Mouse (Mus musculus) embryonic facial prominence, embryonic 10.5 days (tissue): ENCODE measurements around the gene Irgm2. TPM values are rescaled to one million over a fixed set of nuclear protein-coding genes. Genes with fewer than 3 reads are reported as not detected.
"Not testable (repeated sequence)": the region's sequence is repeated elsewhere in the genome, so short reads cannot be mapped to it uniquely, and the experiment has no call there.

Source experiments
- DNase-seq: peaks from one replicate; pipeline ENCODE4 v3.0.0-alpha.2; 2017; ENCODE audit warnings: low spot score
- H3K27ac ChIP-seq: fragments of 300-500 bp; sonication (generic); replicated peaks from 2 replicates; pipeline ENCODE4 v1.5.1; 2016; ENCODE audit warnings: mild to moderate bottlenecking
- H3K27me3 ChIP-seq: fragments of 300-500 bp; sonication (generic); replicated peaks from 2 replicates; pipeline ENCODE4 v1.6.1; 2016; ENCODE audit warnings: low read depth, mild to moderate bottlenecking; ENCODE audit not compliant: poor library complexity, severe bottlenecking
- H3K36me3 ChIP-seq: fragments of 300-500 bp; sonication (generic); replicated peaks from 2 replicates; pipeline ENCODE4 v1.6.1; 2016; ENCODE audit warnings: mild to moderate bottlenecking, moderate library complexity
- H3K4me1 ChIP-seq: fragments of 300-500 bp; sonication (generic); 2 replicates; pipeline ENCODE4 v1.6.1; 2016
- H3K4me3 ChIP-seq: fragments of 300-500 bp; sonication (generic); 2 replicates; pipeline ENCODE4 v1.5.1; 2016; ENCODE audit warnings: mild to moderate bottlenecking, moderate library complexity
- H3K9me3 ChIP-seq: fragments of 300-500 bp; sonication (generic); 2 replicates; pipeline ENCODE4 v1.6.1; 2016; ENCODE audit warnings: mild to moderate bottlenecking
- WGBS: fragments of 180-500 bp; shearing (Covaris S2); methylation state at CpG from one replicate; pipeline ENCODE4 v1.1.7; 2016; 5-methylcytosine and 5-hydroxymethylcytosine counted together
- polyA plus RNA-seq: library from polyadenylated mRNA; unstranded; fragments of >200 nt; fragmentation: Nextera tagmentation; extraction: Ambion mirVana; gene quantifications from 2 replicates; pipeline ENCODE4 v1.2.1, GENCODE M21; 2016

Gene Irgm2
- 0.54 and 0.58 TPM in 2 replicates for polyA plus RNA-seq

DNA sequence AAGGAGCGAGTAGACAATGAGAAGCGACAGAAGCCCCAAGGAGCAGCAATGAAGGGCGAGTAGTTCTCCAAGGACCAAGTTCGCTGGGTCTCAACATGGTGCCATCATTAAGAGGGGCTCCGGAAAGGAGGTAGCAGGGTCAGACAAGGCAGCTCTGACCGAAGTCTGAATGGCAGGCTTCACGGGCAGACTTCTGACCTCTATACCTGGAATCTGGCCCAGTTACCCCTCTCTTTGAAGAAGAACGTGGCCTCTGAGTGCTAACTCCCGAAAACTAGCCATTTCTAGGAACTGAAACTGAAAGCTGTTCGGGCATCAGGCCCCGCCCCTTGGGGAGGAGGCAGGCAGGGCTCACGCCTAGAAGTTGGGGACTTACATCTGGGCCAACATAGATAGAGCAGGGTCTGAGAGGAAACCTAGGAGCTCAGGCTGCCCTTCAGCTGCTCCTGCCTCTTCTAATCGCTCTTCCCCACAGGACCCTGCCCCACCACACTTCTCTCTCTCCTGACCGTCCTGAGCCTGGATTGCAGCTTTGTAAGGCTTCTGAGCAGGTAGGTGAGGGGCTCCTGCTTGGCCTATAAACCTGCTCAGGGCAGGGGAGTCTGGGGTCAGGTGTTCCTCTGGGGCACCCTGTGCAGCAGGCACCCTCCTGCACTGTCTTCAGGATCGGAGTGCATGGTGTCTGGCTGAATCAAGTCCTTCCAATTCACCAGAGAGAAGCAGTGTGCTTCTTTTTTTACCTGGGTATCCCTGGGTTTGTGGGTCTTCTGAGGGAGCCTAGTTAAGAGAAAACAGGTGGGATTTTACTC lies at the start of gene Irgm2, which contains the start of gene Igtp:
Gene Irgm2, plus strand, starts transcription at position 390 of the 809 bp plus-strand sequence.
Gene Igtp, plus strand, starts transcription at position 328 of the 809 bp plus-strand sequence.
- H3K27me3 ChIP-seq, H3K9me3 ChIP-seq, H3K36me3 ChIP-seq: not testable (repeated sequence)
- peak; percentile 53 for DNase-seq
- Histone ChIP-seq H3K4me3 (peak within 1 kb of the TSS; percentile 62), H3K27ac (peak within 1 kb of the TSS; percentile 69), H3K4me1 (peaks cover 11% of the 10 kb centered on the region; the same call in 1 of the 2 replicates)
- WGBS, result 8% methylated on average over 15 of the region's 15 CpGs

DNA sequence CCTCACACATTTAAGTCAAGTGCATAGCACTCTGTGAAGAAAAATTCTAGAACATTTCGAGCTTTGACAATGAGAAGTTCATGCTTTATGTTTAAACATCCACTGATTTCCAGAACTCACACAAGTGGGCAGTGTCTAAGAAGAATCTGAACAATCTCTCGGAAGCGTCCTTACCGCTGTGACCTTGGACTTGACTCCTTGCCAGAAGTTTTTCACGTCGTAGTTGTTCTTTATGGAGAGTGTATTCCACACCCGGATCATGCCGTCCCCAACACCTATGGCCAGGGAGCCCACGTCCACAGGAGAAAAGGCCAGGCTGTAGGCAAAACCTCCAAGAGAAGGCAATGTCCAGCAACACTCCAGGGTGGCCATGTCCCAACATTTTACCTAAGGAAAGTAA lies 44.0 kb upstream of the Irgm2 start:
- Histone ChIP-seq H3K27me3 (no peaks in the 10 kb centered on the region), H3K9me3 (no peaks in the 10 kb centered on the region), H3K4me3 (no peak overlapping the region), H3K36me3 (peaks cover 98% of the 10 kb centered on the region), H3K27ac (no peak overlapping the region), H3K4me1 (no peaks in the 10 kb centered on the region)
- 94% methylated on average over 9 of the region's 9 CpGs for WGBS
- DNase-seq, result no peak

DNA sequence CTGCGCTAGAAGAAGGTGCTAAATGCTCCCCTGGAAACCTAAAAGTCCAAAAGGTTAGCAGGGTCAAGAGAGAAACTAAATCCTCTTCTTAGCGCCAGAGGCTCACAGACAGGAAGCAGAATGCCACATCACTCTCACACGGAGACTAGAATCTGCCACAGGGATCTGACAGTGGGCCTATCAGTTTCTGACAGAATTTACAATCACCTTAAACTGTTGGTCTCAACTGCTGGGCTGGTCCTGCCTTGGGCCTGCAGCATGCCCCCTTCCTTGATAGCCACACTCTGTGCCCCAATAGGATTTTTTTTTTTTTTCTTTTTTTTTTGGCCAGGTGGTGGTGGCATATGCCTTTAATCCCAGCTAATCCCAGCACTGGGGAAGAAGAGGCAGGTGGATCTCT lies 42.5 kb upstream of the Irgm2 start:
- Histone ChIP-seq H3K4me1 (no peaks in the 10 kb centered on the region), H3K27me3 (no peaks in the 10 kb centered on the region), H3K36me3 (peaks cover 98% of the 10 kb centered on the region), H3K9me3 (no peaks in the 10 kb centered on the region), H3K4me3 (no peak overlapping the region), H3K27ac (no peak overlapping the region)
- 89% methylated on average over 3 of the region's 3 CpGs for WGBS
- DNase-seq, result no peak

DNA sequence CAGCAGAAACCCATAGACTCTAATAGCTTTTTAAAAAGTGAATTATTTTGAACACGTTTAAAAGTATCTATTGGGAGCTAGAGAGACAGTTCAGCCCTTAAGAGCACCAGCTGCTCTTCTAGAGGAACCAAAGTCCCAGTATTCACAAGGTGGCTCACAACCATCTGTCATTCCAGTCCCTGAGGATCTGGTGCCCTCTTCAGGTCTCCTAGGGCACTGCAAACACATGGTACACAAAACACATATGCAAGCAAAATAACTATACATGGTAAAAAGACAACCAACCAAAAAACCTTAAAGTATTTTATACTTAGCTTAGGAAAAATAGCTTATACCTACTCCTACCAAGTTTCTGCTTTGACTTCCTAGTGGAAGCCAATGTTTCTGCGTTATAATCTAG lies 34.3 kb upstream of the Irgm2 start:
- H3K27ac ChIP-seq, result no peak overlapping the region
- DNase-seq, result no peak
- peaks cover 10% of the 10 kb centered on the region for H3K4me1 ChIP-seq
- H3K4me3 ChIP-seq, result no peak overlapping the region
- H3K27me3 ChIP-seq, result no peaks in the 10 kb centered on the region
- H3K36me3 ChIP-seq, result peaks cover 65% of the 10 kb centered on the region
- H3K9me3 ChIP-seq, result no peaks in the 10 kb centered on the region
- 92% methylated on average over 2 of the region's 2 CpGs for WGBS

DNA sequence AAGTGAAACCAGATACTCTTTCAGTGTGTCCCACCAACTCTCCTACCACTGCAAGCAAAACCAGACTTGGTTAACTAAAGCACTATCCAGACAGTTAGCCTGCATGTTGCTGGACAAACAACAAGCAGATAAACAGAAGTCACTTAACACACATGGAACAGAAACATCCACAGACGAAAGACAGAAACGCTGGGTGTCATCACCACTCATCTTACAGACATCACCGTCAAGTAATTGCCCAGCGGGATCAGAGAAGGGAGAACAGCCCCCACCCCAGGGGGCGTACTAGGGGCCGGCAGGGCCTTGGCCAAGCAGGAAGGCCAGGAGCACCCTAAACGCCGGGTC lies 31.6 kb upstream of the Irgm2 start:
- 0% methylated on average over 8 of the region's 8 CpGs for WGBS
- H3K27me3 ChIP-seq, result no peaks in the 10 kb centered on the region
- no peak for DNase-seq
- peak overlapping the region; percentile 88 for H3K4me3 ChIP-seq
- peaks cover 40% of the 10 kb centered on the region for H3K36me3 ChIP-seq
- H3K27ac ChIP-seq, result peak overlapping the region; percentile 87
- peaks cover 23% of the 10 kb centered on the region for H3K4me1 ChIP-seq
- H3K9me3 ChIP-seq, result no peaks in the 10 kb centered on the region

DNA sequence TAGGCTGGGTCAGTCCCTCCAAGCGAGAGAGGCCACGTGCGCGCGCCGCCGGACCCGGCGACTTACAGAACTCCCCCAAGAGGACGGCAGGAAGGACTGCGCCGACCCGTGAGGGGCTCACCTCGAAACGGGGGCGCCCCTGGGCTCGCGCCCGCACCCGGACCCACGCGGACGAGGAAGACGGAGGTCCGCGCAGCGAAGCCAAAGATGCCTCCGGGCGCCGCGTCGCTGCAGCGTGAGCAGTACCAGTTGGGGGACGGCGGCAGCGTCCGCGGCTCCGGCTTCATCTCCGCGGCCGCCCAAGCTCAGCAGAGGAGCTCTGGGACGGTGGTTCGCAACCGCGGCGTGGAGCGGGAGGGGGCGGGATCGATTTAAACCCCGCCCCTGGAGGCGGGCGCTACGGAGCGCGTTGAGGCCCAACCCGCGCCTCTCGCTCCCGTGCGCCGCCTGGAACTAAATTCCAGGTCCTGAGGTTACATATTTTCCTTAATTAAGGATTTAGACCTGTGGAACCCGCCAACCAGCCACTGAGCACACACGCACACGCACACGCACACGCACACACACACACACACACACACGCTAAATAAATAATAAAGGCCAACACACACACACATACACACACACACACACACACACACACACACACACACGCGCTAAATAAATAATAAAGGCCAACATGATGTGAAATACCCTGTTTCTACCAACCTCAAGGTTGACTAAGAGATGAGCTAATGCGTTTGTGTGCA lies 31.1 kb upstream of the Irgm2 start, which contains the start of gene Gemin5:
Gene Gemin5, minus strand, starts transcription at position 373 of the 749 bp plus-strand sequence.
- whole genome bisulfite sequencing, result 1% methylated on average over 71 of the region's 71 CpGs
- DNase-seq, result peak; percentile 91

DNA sequence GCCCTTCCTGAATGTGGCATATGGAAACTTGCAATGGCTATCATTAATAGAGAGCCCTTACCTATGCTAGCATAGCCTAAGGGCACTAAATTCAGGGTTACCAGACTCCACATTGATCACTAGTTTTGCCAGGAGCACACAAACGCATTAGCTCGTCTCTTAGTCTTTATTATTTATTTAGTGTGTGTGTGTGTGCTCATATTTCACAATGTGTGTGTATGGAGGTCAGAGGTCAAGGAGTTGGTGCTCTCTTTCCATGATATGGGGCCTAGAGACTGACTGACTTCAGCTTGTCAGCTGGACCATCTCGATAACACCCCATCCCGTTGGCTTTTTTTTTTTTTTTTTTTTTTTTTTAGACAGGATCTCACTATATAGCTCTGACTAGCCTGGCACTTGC lies 29.8 kb upstream of the Irgm2 start:
- Histone ChIP-seq H3K36me3 (peaks cover 40% of the 10 kb centered on the region), H3K27ac (no peak overlapping the region), H3K27me3 (no peaks in the 10 kb centered on the region), H3K4me1 (peaks cover 23% of the 10 kb centered on the region), H3K4me3 (no peak overlapping the region), H3K9me3 (no peaks in the 10 kb centered on the region)
- WGBS, result 83% methylated on average over 4 of the region's 4 CpGs
- no peak for DNase-seq

More for the DNA sequence above, 31.1 kb upstream of the Irgm2 start, which contains the start of gene Gemin5:
- H3K36me3 ChIP-seq, result peaks cover 40% of the 10 kb centered on the region
- peak within 1 kb of the TSS; percentile 88 for H3K4me3 ChIP-seq
- H3K4me1 ChIP-seq, result peaks cover 23% of the 10 kb centered on the region
- H3K27me3 ChIP-seq, result no peaks in the 10 kb centered on the region
- H3K27ac ChIP-seq, result peak within 1 kb of the TSS; percentile 87
- no peaks in the 10 kb centered on the region for H3K9me3 ChIP-seq

DNA sequence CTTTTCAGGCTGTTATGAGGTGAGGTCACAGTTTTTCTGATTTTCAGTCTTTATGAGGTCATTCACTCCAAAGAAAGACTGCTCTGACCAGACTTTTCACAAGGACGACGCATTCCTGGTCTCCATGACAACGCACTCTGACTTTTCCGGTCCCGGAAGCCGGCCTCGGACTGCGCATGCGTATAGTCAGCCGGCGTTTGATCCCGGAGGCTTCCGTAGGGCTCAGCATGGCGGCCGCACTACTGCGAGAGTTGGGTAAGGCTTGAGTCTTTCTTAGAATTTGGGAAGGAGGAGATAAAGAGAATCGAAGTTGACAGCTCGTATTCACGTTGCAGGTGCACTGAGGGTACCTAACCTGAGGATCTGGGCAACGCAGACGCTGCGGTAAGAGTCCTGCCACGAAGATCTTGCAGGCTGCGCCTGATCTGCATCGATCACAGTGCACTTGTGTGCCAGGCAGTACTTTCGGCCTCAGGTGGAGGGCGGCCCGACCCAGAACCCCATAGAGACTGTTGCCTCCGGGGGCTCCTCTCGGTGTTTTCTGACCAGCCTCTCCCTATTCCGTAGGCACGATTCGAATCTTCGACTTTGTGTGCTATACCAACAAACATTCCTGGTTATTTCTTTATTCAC lies 27.8 kb upstream of the Irgm2 start, which contains the start of gene Mrpl22:
Gene Mrpl22, plus strand, starts transcription at position 203 of the 633 bp plus-strand sequence.
- H3K4me3 ChIP-seq, result peak within 1 kb of the TSS; percentile 85

DNA sequence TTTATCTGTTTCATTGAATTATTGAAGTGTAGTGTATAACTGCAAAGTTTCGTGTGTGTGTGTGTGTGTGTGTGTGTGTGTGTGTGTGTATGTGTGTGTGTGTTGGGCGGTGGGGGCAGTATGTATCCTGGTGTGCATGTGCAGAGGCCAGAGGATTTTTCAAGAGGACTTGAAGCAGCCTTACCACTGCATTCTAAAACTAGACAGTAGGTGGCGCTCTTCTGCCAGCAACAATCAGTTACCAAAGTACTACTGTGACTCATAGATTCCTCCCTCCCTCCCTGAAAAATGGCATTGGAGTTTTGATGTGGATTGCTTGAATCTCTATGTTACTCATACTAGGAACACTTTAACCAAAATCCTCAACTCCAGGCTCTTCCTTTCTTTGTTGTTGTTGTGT lies 19.9 kb upstream of the Irgm2 start:
- WGBS, result 24% methylated on average over 3 of the region's 3 CpGs
- Histone ChIP-seq H3K4me3 (no peak overlapping the region), H3K27ac (no peak overlapping the region), H3K9me3 (no peaks in the 10 kb centered on the region), H3K27me3 (no peaks in the 10 kb centered on the region), H3K36me3 (peaks cover 68% of the 10 kb centered on the region), H3K4me1 (0 out of 2 replicates have a peak, but pooled peaks cover 2% of the 10 kb centered on the region)
- peak; percentile 72 for DNase-seq

More for the DNA sequence above, 27.8 kb upstream of the Irgm2 start, which contains the start of gene Mrpl22:
- H3K27ac ChIP-seq, result peak within 1 kb of the TSS; percentile 88
- H3K4me1 ChIP-seq, result peaks cover 23% of the 10 kb centered on the region
- no peaks in the 10 kb centered on the region for H3K9me3 ChIP-seq
- no peaks in the 10 kb centered on the region for H3K27me3 ChIP-seq
- WGBS, result under 1% methylated on average over 34 of the region's 34 CpGs
- H3K36me3 ChIP-seq, result peaks cover 40% of the 10 kb centered on the region
- peak; percentile 97 for DNase-seq

DNA sequence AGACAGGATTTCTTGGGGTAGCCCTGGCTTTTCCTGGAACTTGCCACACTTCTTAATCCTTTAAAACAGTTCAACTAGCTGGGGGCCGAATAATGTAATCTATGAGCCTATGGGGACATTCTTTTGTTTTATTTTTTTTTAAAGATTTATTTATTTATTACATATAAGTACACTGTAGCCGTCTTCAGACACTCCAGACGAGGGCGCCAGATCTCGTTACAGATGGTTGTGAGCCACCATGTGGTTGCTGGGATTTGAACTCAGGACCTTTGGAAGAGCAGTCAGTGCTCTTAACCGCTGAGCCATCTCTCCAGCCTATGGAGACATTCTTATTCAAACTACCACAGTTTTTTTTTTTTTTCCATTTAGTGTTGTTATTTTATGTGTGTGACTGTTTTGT lies 19.4 kb upstream of the Irgm2 start:
- not testable (repeated sequence) for H3K9me3 ChIP-seq, H3K4me1 ChIP-seq, H3K27me3 ChIP-seq, H3K4me3 ChIP-seq, DNase-seq, H3K27ac ChIP-seq
- peaks cover 63% of the 10 kb centered on the region for H3K36me3 ChIP-seq
- 91% methylated on average over 6 of the region's 6 CpGs for WGBS

DNA sequence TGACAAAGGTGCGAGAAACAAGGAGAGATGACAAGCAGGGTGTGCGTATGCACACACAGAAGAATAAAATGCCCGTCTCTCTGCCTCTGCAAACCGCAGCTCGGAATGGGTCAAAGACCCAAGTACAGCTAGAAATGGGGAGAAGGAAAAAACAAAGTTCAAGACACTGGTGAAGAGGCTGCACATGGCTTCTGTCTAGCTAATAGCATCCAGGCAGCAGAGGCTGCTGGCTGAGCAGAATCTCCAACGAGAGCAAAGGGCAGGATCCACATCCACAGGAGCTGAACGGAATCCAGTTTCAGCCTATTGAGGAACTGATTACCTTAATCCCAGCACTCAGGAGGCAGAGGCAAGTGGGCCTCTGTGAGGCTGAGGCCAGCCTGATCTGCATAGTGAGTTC lies 18.7 kb upstream of the Irgm2 start:
- H3K4me3 ChIP-seq, result no peak overlapping the region
- no peak overlapping the region for H3K27ac ChIP-seq
- WGBS, result 91% methylated on average over 7 of the region's 7 CpGs
- H3K9me3 ChIP-seq, result no peaks in the 10 kb centered on the region
- 0 out of 2 replicates have a peak, but pooled peaks cover 2% of the 10 kb centered on the region for H3K4me1 ChIP-seq
- no peak for DNase-seq
- no peaks in the 10 kb centered on the region for H3K27me3 ChIP-seq
- peaks cover 56% of the 10 kb centered on the region for H3K36me3 ChIP-seq

DNA sequence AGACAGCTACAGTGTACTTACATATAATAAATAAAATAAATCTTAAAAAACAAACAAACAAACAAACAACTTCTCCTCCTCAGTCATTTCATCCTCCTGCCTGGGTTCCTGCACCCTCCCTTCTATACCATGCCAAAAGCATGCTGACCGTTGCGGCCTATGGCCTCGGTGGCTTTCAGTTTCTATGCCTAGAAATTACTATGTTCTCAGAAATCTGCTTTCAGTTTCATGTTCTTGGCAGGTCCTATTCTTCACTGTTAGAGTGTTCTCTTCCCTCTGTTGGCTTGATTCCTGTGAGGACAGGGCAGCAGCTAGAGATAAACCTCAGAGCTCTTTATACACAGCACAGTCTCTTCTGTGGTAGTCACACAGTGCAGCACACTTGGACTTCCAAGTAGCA lies 15.8 kb upstream of the Irgm2 start:
- H3K27me3 ChIP-seq, result no peaks in the 10 kb centered on the region
- no peaks in the 10 kb centered on the region for H3K9me3 ChIP-seq
- no peak overlapping the region for H3K27ac ChIP-seq
- 0 out of 2 replicates have a peak, but pooled peaks cover 2% of the 10 kb centered on the region for H3K4me1 ChIP-seq
- H3K4me3 ChIP-seq, result no peak overlapping the region
- 93% methylated on average over 3 of the region's 3 CpGs for WGBS
- H3K36me3 ChIP-seq, result peaks cover 28% of the 10 kb centered on the region
- no peak for DNase-seq
